Mouse (Mus musculus) right cerebral cortex, postnatal 14 days (tissue): ENCODE measurements around the gene Nthl1.

ENCODE experiments used
- DNase-seq: peaks from one replicate; pipeline ENCODE4 v3.0.0; 2022

Gene Nthl1

DNA sequence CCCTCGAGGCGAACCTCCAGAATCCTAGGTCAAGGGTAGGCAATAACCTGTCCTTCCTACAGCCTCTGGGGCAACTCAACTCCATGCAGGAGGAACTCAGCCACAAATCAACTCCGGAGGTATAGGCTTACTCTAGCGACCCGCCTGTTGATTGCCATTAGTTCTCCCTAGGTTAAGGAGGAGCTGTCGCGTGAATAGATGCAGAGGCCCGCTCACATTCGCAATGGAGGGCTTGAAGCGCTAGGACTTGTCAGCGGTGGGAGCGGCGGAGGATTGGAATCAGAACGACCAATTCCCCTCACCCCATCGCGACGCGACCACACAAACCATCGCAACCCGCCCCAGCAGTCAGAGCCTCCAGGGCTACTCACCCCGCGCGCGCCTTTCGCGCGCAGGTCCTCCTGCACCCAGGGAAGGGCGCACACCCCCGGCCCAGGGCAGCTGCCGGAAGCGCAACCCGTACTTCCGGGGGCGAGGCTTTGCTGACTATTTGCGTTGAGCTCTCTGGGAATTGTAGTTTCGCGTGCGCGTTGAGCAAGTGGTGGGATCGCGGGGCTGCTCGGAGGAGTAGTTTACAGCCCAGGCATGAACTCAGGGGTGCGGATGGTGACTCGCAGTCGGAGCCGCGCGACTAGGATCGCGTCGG lies at the start of gene Nthl1, which contains the start of gene Tsc2:
Nthl1 (plus strand) TSS at position 514 of the 646 bp plus-strand sequence.
Tsc2 (minus strand) TSS at position 464 of the 646 bp plus-strand sequence.
- peak; percentile 78 for DNase-seq

- no peak for DNase-seq
Observed at GRCm38 (mm10) chr17:24583599-24584460, 48.6 kb upstream of the Nthl1 start.

DNA sequence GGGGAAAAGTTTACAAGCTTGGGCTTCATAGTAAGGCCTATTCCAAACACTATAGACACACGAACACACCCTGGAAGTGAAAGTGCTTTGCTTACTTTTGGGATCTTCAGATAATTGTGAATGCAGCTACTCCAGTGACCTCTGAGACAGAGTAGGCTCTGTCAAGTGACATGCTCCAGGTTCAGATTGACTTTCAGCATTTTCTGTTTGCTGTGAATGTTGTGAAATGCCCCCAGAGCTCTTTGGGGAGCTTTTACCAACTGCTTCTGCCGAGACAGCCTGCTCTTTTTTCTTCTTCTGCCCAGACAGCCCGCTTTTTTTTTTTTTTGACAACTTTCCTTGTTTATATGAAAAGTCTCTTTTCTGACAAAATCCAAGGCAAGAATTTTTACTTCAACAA lies 48.0 kb upstream of the Nthl1 start:
- DNase-seq: no peak

DNA sequence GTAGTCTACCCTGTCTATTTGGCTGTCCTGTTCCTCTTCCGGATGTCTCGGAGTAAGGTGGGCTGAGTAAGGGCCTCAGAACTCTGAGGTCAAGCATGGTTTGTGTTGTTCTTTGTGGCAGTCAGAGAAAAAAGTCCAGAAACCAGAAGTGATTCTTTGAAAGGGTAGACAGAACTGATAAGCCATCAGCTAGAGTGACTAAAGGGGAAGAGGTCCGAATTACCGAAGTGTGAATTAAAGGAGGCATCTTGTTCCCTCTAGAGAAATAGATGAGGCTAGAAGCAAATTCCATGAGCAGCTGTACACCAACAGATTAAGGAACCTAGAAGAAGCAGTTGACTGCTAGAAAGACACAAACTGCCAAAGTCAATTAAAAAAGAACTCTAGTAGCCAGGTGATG lies 45.9 kb upstream of the Nthl1 start:
- DNase-seq: no peak

DNA sequence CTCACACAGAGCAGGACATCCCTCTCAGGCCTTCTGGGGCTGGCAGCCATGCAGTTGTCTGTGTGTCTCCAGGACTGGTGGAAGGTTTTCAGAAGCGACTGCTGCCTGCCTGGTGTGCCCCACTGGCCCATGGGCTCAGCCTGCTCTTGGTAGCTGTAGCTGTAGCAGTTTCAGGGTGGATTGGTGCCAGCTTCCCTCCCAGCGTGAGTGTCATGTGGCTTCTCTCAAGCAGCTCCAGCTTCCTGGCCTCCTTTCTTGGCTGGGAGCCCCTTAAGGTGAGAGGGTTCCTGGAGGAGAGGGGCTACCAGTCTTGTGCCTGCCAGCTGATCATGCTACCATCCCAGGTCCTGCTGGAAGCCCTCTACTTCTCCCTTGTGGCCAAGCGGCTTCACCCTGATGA lies 41.5 kb upstream of the Nthl1 start:
- DNase-seq: no peak

- no peak for DNase-seq
Observed at GRCm38 (mm10) chr17:24591695-24592094, 40.8 kb upstream of the Nthl1 start.

GRCm38 (mm10) chr17:24593248-24593647 lies 39.2 kb upstream of the Nthl1 start:
- DNase-seq: no peak

GRCm38 (mm10) chr17:24593992-24594890 lies 38.2 kb upstream of the Nthl1 start:
- no peak for DNase-seq

- no peak for DNase-seq
Observed at GRCm38 (mm10) chr17:24595126-24596072, 37.1 kb upstream of the Nthl1 start.

- no peak for DNase-seq
Observed at GRCm38 (mm10) chr17:24596073-24596466, 36.4 kb upstream of the Nthl1 start.

DNA sequence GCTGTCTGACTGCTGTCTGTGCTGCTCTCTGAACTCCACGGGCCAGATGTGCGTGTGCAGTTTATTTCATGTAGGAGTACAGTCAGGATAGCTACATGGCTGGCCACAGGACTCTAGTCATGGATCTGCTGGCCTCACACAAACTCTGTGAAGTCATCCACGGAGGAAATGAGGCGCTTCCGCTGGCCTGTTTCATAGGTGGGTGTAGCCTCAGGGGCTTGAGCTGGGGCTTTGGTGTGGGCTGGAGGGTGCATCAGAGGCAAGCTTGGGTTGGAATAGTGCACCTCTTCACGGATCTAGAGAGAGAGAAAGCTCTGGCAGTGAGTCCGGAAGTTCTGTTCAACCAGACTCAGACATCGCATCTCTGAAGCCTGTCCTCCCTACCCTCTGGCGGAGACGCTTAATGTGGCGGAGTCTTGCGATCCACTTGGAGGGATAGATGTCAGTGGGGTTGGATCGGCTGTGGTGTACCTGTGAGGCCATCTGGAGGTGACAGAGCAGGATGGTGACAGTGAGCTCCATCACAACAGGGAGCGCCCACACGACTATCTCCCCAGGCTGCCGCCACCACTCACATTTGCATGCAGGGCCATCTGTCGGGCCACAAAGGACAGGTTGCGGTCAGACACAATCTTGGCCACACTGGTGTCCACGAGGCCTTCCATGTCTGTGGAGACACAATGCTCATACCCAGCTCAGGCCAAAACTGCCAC lies 35.9 kb upstream of the Nthl1 start:
- DNase-seq: no peak

GRCm38 (mm10) chr17:24597989-24598388 lies 34.5 kb upstream of the Nthl1 start:
- no peak for DNase-seq

- no peak for DNase-seq
Observed at GRCm38 (mm10) chr17:24600502-24600901, 32.0 kb upstream of the Nthl1 start.

- no peak for DNase-seq
Observed at GRCm38 (mm10) chr17:24603961-24604360, 28.5 kb upstream of the Nthl1 start.

- DNase-seq: no peak
Observed at GRCm38 (mm10) chr17:24604557-24604956, 27.9 kb upstream of the Nthl1 start.

DNA sequence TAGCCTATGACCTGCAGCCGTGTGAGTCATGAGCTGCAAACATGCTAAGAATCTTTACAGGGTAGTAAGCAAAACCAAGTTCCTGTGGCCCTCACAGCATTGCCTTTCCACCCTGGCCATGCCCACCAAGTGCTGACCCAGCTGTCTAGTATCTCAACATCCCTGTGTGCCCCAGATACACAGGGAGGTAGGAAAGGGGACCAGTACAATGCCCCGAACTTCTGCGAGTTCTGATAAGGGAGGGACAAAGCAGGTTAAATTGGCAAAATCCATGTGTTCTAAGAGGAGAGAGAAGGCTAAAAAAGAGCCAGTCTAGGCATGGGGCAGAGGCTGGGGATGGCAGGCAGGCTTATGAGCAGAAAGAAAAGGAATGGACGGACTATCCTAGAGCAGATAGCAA lies 24.1 kb upstream of the Nthl1 start:
- DNase-seq: no peak

- DNase-seq: no peak
Observed at GRCm38 (mm10) chr17:24608874-24609273, 23.6 kb upstream of the Nthl1 start.

DNA sequence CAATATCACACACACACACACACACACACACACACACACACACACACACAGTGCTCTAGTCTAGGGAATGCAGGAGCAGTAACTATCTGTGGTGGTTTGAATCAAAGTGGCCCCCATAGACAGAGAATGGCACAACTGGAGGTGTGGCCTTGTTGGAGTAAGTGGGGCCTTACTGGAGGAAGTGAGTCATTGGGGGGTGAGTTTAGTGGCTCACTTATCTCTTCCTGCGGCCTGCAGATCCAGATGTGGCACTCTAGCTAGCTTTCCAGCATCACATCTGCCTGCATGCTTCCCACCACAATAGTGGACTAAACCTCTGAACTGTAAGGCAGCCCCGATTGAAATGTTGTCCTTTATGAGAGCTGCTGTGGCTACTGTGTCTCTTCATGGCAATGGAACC lies 21.8 kb upstream of the Nthl1 start:
- DNase-seq: no peak

DNA sequence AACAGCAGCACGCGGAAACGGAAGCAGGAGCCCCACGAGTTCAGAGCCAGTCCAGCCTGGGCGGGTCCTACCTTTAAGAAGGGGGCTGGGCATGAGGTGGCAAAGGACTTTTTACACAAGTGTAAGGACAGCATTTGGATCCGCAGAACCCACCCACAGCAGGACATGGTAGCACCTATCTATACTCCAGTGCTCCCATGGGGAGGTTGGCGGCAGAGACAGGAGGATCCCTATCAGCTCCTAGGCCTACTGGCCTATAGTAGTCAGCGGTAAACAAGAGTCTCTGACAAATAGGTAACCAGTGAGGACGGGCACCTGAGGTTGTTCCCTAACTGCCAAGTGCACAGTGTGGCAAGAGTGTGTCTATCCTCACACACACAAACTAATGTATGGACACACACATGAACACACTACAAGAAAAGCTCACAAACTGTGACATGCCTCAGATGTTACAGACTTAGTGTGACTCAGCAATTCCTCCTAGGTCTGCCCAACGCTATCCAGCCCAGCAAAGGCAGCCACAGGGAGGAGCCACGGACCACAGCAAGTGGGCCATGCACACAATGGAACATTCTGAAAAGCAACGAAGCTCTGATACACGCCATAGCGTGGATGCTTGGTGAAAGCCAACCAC lies 14.8 kb upstream of the Nthl1 start:
- DNase-seq: no peak

DNA sequence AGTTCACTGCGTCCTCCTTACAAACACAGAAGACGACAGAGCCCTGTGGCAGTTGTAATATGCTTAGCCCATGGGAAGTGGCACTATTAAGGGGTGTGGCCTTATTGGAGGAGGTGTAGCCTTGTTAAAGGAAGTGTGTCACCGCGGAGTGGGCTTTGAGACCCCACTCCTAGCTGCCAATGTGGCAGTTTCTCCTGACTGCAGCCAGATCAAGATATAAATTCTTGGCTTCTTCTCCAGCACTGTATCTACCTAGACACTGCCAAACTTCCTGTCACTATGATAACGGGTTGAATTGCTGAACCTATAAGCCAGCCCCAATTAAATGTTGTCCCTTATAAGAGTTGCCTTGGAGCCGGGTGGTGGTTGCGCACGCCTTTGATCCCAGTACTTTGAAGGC lies 7.0 kb upstream of the Nthl1 start:
- no peak for DNase-seq

- peak; percentile 56 for DNase-seq
Observed at GRCm38 (mm10) chr17:24628646-24629045, 3.8 kb upstream of the Nthl1 start.
